Comparison of ENCODE assay signal across 8 mouse cellular contexts in genomic region chr2:32570698-32571494, GRCm38 (mm10). TPM values are rescaled to one million over a fixed set of nuclear protein-coding genes. Genes with fewer than 3 reads are reported as not detected.
DNase-seq lines count a peak whose midpoint lies in the region; ATAC-seq and TF ChIP-seq lines count a peak whose summit lies in the region.

Gene Dpm2 (plus strand): TSS chr2:32570858.

- peak; percentile 96 for DNase-seq in CH12.LX (ENCODE audit: extremely low read depth)
- peak; percentile 88 for DNase-seq in c-Kit-positive CD71-positive TER-119-negative erythroid progenitor cells, embryonic 14.5 days (ENCODE audit: low read depth)
- DNase-seq in forebrain, embryonic 11.5 days (ENCODE audit: low spot score) = peak; percentile 90
- peak; percentile 95 for DNase-seq in kidney, postnatal 36 days
- peak; percentile 94 for DNase-seq in telencephalon, adult 2 months (ENCODE audit: low read depth, low spot score)

- in situ Hi-C loops in CH12.LX (cut with MboI; ENCODE audit: low pct_ligation_motif_present, low pct_unique_long_range_greater_than_20kb, low sequenced_read_pairs) = loop anchor here (25.0 kb wide), 1 partner anchor 434 kb away; no protein-coding TSS in a partner anchor

- peak within 1 kb of the TSS; percentile 67 to 86 (median 84) for H3K4me3 ChIP-seq in CH12.LX (replicated peaks in 1 of 3; ENCODE audit: low read depth in 2 of 3, low read length in 2 of 3, poor library complexity in 1 of 3)
- peak within 1 kb of the TSS; percentile 72 for H3K4me3 ChIP-seq in forebrain, embryonic 11.5 days (ENCODE audit: low read depth, low read length)
- H3K4me3 ChIP-seq in heart, embryonic 16.5 days (ENCODE audit: low read length) = peak within 1 kb of the TSS; percentile 89
- peak within 1 kb of the TSS; percentile 76 for H3K4me3 ChIP-seq in liver, embryonic 15.5 days (replicated peaks)
- peak within 1 kb of the TSS; percentile 65 for H3K4me3 ChIP-seq in neural tube, embryonic 12.5 days

- dilution Hi-C loops in CH12.LX (cut with MboI; ENCODE audit: extremely low pct_ligation_motif_present, extremely low pct_unique_long_range_greater_than_20kb, low sequenced_read_pairs) = no loop called here

- peaks cover 3 to 26% of the 10 kb centered on the region in 2 experiments for H3K4me1 ChIP-seq in CH12.LX (ENCODE audit: control insufficient read depth in 1 of 2, insufficient read depth in 2 of 2)
- no peaks in the 10 kb centered on the region; the same call in 1 of the 2 replicates for H3K4me1 ChIP-seq in forebrain, embryonic 11.5 days (replicated peaks; ENCODE audit: control insufficient read depth, insufficient read depth, low read length)
- peaks cover 27% of the 10 kb centered on the region for H3K4me1 ChIP-seq in heart, embryonic 16.5 days (ENCODE audit: control insufficient read depth, insufficient read depth, low read length)
- peaks cover 31% of the 10 kb centered on the region for H3K4me1 ChIP-seq in liver, embryonic 15.5 days (replicated peaks)
- peaks cover 8% of the 10 kb centered on the region for H3K4me1 ChIP-seq in neural tube, embryonic 12.5 days

- TF ChIP-seq CTCF in CH12.LX (conservative IDR thresholded peaks at IDR 0.05 in 1 of 2, IDR thresholded peaks at IDR 0.05 in 1 of 2; ENCODE audit: low read depth in 2 of 2, low read length in 2 of 2) = no peak

- H3K27me3 ChIP-seq in CH12.LX (replicated peaks) = no peaks in the 10 kb centered on the region
- H3K27me3 ChIP-seq in forebrain, embryonic 11.5 days (ENCODE audit: control insufficient read depth, insufficient read depth, low read length) = no peaks in the 10 kb centered on the region
- peaks cover 4% of the 10 kb centered on the region for H3K27me3 ChIP-seq in heart, embryonic 16.5 days (ENCODE audit: control insufficient read depth, insufficient read depth, low read length)
- H3K27me3 ChIP-seq in liver, embryonic 15.5 days = peaks cover 10% of the 10 kb centered on the region
- H3K27me3 ChIP-seq in neural tube, embryonic 12.5 days (replicated peaks) = no peaks in the 10 kb centered on the region

- H3K36me3 ChIP-seq in CH12.LX (replicated peaks in 1 of 2; ENCODE audit: control insufficient read depth in 1 of 2, insufficient read depth in 1 of 2, low read length in 1 of 2) = peaks cover 15 to 67% of the 10 kb centered on the region in 2 experiments
- no peaks in the 10 kb centered on the region for H3K36me3 ChIP-seq in forebrain, embryonic 11.5 days (ENCODE audit: control insufficient read depth, insufficient read depth, low read length)
- peaks cover 11% of the 10 kb centered on the region for H3K36me3 ChIP-seq in heart, embryonic 16.5 days (ENCODE audit: control insufficient read depth, insufficient read depth)
- H3K36me3 ChIP-seq in liver, embryonic 15.5 days (replicated peaks) = peaks cover 14% of the 10 kb centered on the region; the same call in 1 of the 2 replicates
- peaks cover 32% of the 10 kb centered on the region for H3K36me3 ChIP-seq in neural tube, embryonic 12.5 days

- peaks cover 16% of the 10 kb centered on the region for H3K79me2 ChIP-seq in CH12.LX (replicated peaks; ENCODE audit: control insufficient read depth, extremely low read depth, insufficient read depth, poor library complexity, severe bottlenecking)

- peak within 1 kb of the TSS; percentile 97 for H3K4me2 ChIP-seq in CH12.LX (ENCODE audit: insufficient read depth, low read depth, poor library complexity, severe bottlenecking)
- H3K4me2 ChIP-seq in forebrain, embryonic 11.5 days (ENCODE audit: low read depth, low read length, severe bottlenecking) = peak within 1 kb of the TSS; percentile 83
- peak within 1 kb of the TSS; percentile 95 for H3K4me2 ChIP-seq in heart, embryonic 16.5 days (ENCODE audit: low read depth, low read length)
- peak within 1 kb of the TSS; percentile 72 for H3K4me2 ChIP-seq in liver, embryonic 15.5 days
- H3K4me2 ChIP-seq in neural tube, embryonic 12.5 days (replicated peaks) = peak within 1 kb of the TSS; percentile 82

- TF ChIP-seq POLR2A in CH12.LX (IDR thresholded peaks at IDR 0.05; ENCODE audit: low read depth, low read length) = peak; percentile 98

- 2% methylated on average over 36 of the region's 36 CpGs for WGBS in forebrain, embryonic 11.5 days
- WGBS in heart, embryonic 16.5 days = 1% methylated on average over 36 of the region's 36 CpGs
- under 1% methylated on average over 36 of the region's 36 CpGs for WGBS in liver, embryonic 15.5 days (ENCODE audit: insufficient replicate concordance)
- WGBS in neural tube, embryonic 12.5 days = 2% methylated on average over 36 of the region's 36 CpGs

- no peak for TF ChIP-seq EP300 in CH12.LX (IDR thresholded peaks at IDR 0.05; ENCODE audit: low read length)

- H3K9me3 ChIP-seq in CH12.LX (replicated peaks; ENCODE audit: low read length) = no peaks in the 10 kb centered on the region
- H3K9me3 ChIP-seq in forebrain, embryonic 11.5 days (ENCODE audit: control insufficient read depth, low read length) = no peaks in the 10 kb centered on the region
- no peaks in the 10 kb centered on the region for H3K9me3 ChIP-seq in heart, embryonic 16.5 days (replicated peaks; ENCODE audit: control insufficient read depth, low read length)
- H3K9me3 ChIP-seq in liver, embryonic 15.5 days (replicated peaks) = no peaks in the 10 kb centered on the region
- H3K9me3 ChIP-seq in neural tube, embryonic 12.5 days = no peaks in the 10 kb centered on the region

- no peak within 1 kb of the TSS for H3K27ac ChIP-seq in CH12.LX (ENCODE audit: insufficient read depth, low read depth)
- no peak within 1 kb of the TSS for H3K27ac ChIP-seq in forebrain, embryonic 11.5 days (ENCODE audit: low read depth, low read length)
- H3K27ac ChIP-seq in heart, embryonic 16.5 days (ENCODE audit: low read length) = peak within 1 kb of the TSS; percentile 55
- H3K27ac ChIP-seq in liver, embryonic 15.5 days (replicated peaks) = peak within 1 kb of the TSS; percentile 78
- no peak within 1 kb of the TSS for H3K27ac ChIP-seq in neural tube, embryonic 12.5 days

- no peak for TF ChIP-seq RAD21 in CH12.LX (IDR thresholded peaks at IDR 0.05; ENCODE audit: low read depth, low read length)

- ATAC-seq in forebrain, embryonic 11.5 days (replicated peaks; ENCODE audit: low FRiP score) = peak; percentile 77
- ATAC-seq in heart, embryonic 16.5 days (replicated peaks; ENCODE audit: extremely low read depth, insufficient read depth, low FRiP score) = peak; percentile 77
- ATAC-seq in liver, embryonic 15.5 days (ENCODE audit: insufficient read depth) = peak; percentile 82
- ATAC-seq in neural tube, embryonic 12.5 days (ENCODE audit: low FRiP score, low read depth) = peak; percentile 67

- peak within 1 kb of the TSS; percentile 89 for H3K9ac ChIP-seq in CH12.LX (ENCODE audit: insufficient read depth, low read depth)
- peak within 1 kb of the TSS; percentile 69 for H3K9ac ChIP-seq in forebrain, embryonic 11.5 days (ENCODE audit: low read length)
- peak within 1 kb of the TSS; percentile 88 for H3K9ac ChIP-seq in heart, embryonic 16.5 days (ENCODE audit: low read length)
- H3K9ac ChIP-seq in liver, embryonic 15.5 days = peak within 1 kb of the TSS; percentile 76
- peak within 1 kb of the TSS; percentile 71 for H3K9ac ChIP-seq in neural tube, embryonic 12.5 days

TF ChIP-seq in CH12.LX, 34 proteins besides CTCF, POLR2A, EP300 and RAD21 (continues in another document):
- TF ChIP-seq BHLHE40 (IDR thresholded peaks at IDR 0.05; ENCODE audit: low read depth, low read length) (peak; percentile 94), ZNF384 (IDR thresholded peaks at IDR 0.05; ENCODE audit: low read depth, low read length) (no peak), POLR2AphosphoS2 (IDR thresholded peaks at IDR 0.05; ENCODE audit: low read depth, low read length) (peak; percentile 87), USF2 (conservative IDR thresholded peaks at IDR 0.05; ENCODE audit: low read depth, low read length) (peak; percentile 97), GABPA (IDR thresholded peaks at IDR 0.05; ENCODE audit: insufficient replicate concordance, low read depth, low read length) (peak; percentile 76; the same call in 1 of the 2 replicates), JUND (conservative IDR thresholded peaks at IDR 0.05; ENCODE audit: low read depth, low read length) (no peak), MXI1 (IDR thresholded peaks at IDR 0.05; ENCODE audit: low read depth, low read length) (peak; percentile 86; the same call in 1 of the 2 replicates), NRF1 (IDR thresholded peaks at IDR 0.05; ENCODE audit: low read depth, low read length) (peak; percentile 45; the same call in 1 of the 2 replicates), ZKSCAN1 (IDR thresholded peaks at IDR 0.05; ENCODE audit: borderline replicate concordance, low read depth, low read length) (no peak), MAX (IDR thresholded peaks at IDR 0.05; ENCODE audit: low read length) (peak; percentile 90), MAZ (IDR thresholded peaks at IDR 0.05; ENCODE audit: low read depth, low read length) (no peak), TBP (conservative IDR thresholded peaks at IDR 0.05; ENCODE audit: low read depth, low read length) (peak; percentile 73; the same call in 1 of the 2 replicates), UBTF (IDR thresholded peaks at IDR 0.05; ENCODE audit: low read depth, low read length) (no peak), MEF2A (IDR thresholded peaks at IDR 0.05; ENCODE audit: borderline replicate concordance, low read depth, low read length) (peak; percentile 51; the same call in 1 of the 2 replicates), ZMIZ1 (IDR thresholded peaks at IDR 0.05; ENCODE audit: low read depth, low read length) (peak; percentile 63; the same call in 1 of the 2 replicates), RCOR1 (conservative IDR thresholded peaks at IDR 0.05; ENCODE audit: low read depth, low read length) (no peak), MAFK (IDR thresholded peaks at IDR 0.05; ENCODE audit: insufficient replicate concordance, low read length) (no peak), IRF4 (IDR thresholded peaks at IDR 0.05; ENCODE audit: low read depth, low read length) (no peak; the same call in 1 of the 2 replicates), JUN (IDR thresholded peaks at IDR 0.05; ENCODE audit: insufficient read depth, low read depth, low read length) (no peak), CHD2 (IDR thresholded peaks at IDR 0.05; ENCODE audit: low read length) (no peak; the same call in none of the 2 replicates), ZC3H11A (IDR thresholded peaks at IDR 0.05; ENCODE audit: low read depth, low read length) (no peak), NELFE (IDR thresholded peaks at IDR 0.05; ENCODE audit: low read depth, low read length) (peak; percentile 98)

RNA-seq across cellular contexts. Expression of gene Dpm2, which starts in this region (rescaled TPM):
- total RNA-seq in CH12.LX (2012; rRNA removed) = 30.9 and 38.1 TPM in 2 replicates
- total RNA-seq in CH12.LX (2014; rRNA removed) = 29.8 and 33.8 TPM in 2 replicates
- polyA plus RNA-seq in CH12.LX (2012; ENCODE audit: insufficient read length, low read depth) = 63.6 and 65.7 TPM in 2 replicates
- polyA plus RNA-seq in forebrain, embryonic 11.5 days (2014; fragmentation: Nextera tagmentation; extraction: Ambion mirVana) = 98.9 and 102 TPM in 2 replicates
- 72.1 and 73.0 TPM in 2 replicates for polyA plus RNA-seq in heart, embryonic 16.5 days (2015; fragmentation: Nextera tagmentation; extraction: Ambion mirVana)
- 48.2 and 49.0 TPM in 2 replicates for polyA plus RNA-seq in liver, embryonic 15.5 days (2015; fragmentation: Nextera tagmentation; extraction: Ambion mirVana)
- 121 and 124 TPM in 2 replicates for polyA plus RNA-seq in neural tube, embryonic 12.5 days (2016; fragmentation: Nextera tagmentation; extraction: Ambion mirVana)

Comparison
In these comparisons a context has a peak if more than half of its experiments do, and no peak if none do; other contexts are left out.
1. H3K27ac ChIP-seq: peak in heart, embryonic 16.5 days (single experiment) and liver, embryonic 15.5 days (single experiment); none in CH12.LX (single experiment), forebrain, embryonic 11.5 days (single experiment) and neural tube, embryonic 12.5 days (single experiment).
2. Peak in every context shown above with its lines, with median percentiles within 50 percentile points of each other: DNase-seq, H3K4me2 ChIP-seq, H3K4me3 ChIP-seq, H3K9ac ChIP-seq and ATAC-seq.